Mouse (Mus musculus) neural tube, embryonic 11.5 days (tissue): Measurements from ENCODE around the gene Neb. TPM values are rescaled to one million over a fixed set of nuclear protein-coding genes. Genes with fewer than 3 reads are reported as not detected.

Experiments
- ATAC-seq: fragments of 200-750 bp; cut with Nextera tagmentation; 2 replicates; pipeline ENCODE4 v1.8.0; 2017; ENCODE audit warnings: moderate number of reproducible peaks, mild to moderate bottlenecking, moderate TSS enrichment, moderate library complexity; ENCODE audit not compliant: insufficient read depth, low FRiP score, low TSS enrichment
- DNase-seq: peaks from one replicate; pipeline ENCODE4 v3.0.0-alpha.2; 2015; ENCODE audit warnings: low spot score
- H3K27ac ChIP-seq: fragments of 300-500 bp; sonication (generic); 2 replicates; pipeline ENCODE4 v1.5.1; 2014; ENCODE audit warnings: low read depth, mild to moderate bottlenecking, low read length
- H3K27me3 ChIP-seq: fragments of 300-500 bp; sonication (generic); 2 replicates; pipeline ENCODE4 v1.6.1; 2014; ENCODE audit warnings: mild to moderate bottlenecking, low read length, mixed read lengths; ENCODE audit not compliant: control insufficient read depth, insufficient read depth
- H3K36me3 ChIP-seq: fragments of 300-500 bp; sonication (generic); 2 replicates; pipeline ENCODE4 v1.6.1; 2014; ENCODE audit warnings: mild to moderate bottlenecking, low read length, moderate library complexity, mixed read lengths; ENCODE audit not compliant: control insufficient read depth, insufficient read depth
- H3K4me1 ChIP-seq: fragments of 300-500 bp; sonication (generic); 2 replicates; pipeline ENCODE4 v1.6.1; 2014; ENCODE audit warnings: low read length, mixed read lengths; ENCODE audit not compliant: control insufficient read depth, insufficient read depth
- H3K4me2 ChIP-seq: fragments of 300-500 bp; sonication (generic); 2 replicates; pipeline ENCODE4 v1.6.1; 2014; ENCODE audit warnings: low read depth, mild to moderate bottlenecking, moderate library complexity
- H3K4me3 ChIP-seq: fragments of 300-500 bp; sonication (generic); 2 replicates; pipeline ENCODE4 v1.5.1; 2014; ENCODE audit warnings: low read depth, low read length
- H3K9ac ChIP-seq: fragments of 300-500 bp; sonication (generic); 2 replicates; pipeline ENCODE4 v1.6.1; 2014; ENCODE audit warnings: mild to moderate bottlenecking, low read length
- H3K9me3 ChIP-seq: fragments of 300-500 bp; sonication (generic); 2 replicates; pipeline ENCODE4 v1.6.1; 2016; ENCODE audit warnings: low read length; ENCODE audit not compliant: control insufficient read depth
- WGBS: fragments of 180-500 bp; shearing (Covaris S2); extraction: QIAGEN DNeasy Blood & Tissue Kit; methylation state at CpG from one replicate; pipeline ENCODE4 v1.1.7; 2014; 5-methylcytosine and 5-hydroxymethylcytosine counted together
- polyA plus RNA-seq: library from polyadenylated mRNA; unstranded; fragments of >200 nt; fragmentation: Nextera tagmentation; extraction: Ambion mirVana; gene quantifications from 2 replicates; pipeline ENCODE4 v1.2.1, GENCODE M21; 2014

Gene Neb
- polyA plus RNA-seq, 1 experiment from 2014 or later: 16.7 TPM

- no peaks in the 10 kb centered on the region for H3K27me3 ChIP-seq
- H3K4me1 ChIP-seq: 0 out of 2 replicates have a peak, but pooled peaks cover 2% of the 10 kb centered on the region
- no peak overlapping the region for H3K4me2 ChIP-seq
- DNase-seq (no peak), ATAC-seq (no peak)
- H3K4me3 ChIP-seq: no peak overlapping the region
- no peak overlapping the region for H3K9ac ChIP-seq
- peaks cover 2% of the 10 kb centered on the region; the same call in 1 of the 2 replicates for H3K36me3 ChIP-seq
- H3K27ac ChIP-seq: no peak overlapping the region
- H3K9me3 ChIP-seq: no peaks in the 10 kb centered on the region
- WGBS: 80% methylated on average over 6 of the region's 6 CpGs
These were observed 42.9 kb upstream of the Neb start for GRCm38 (mm10) chr2:52421197-52421596.

DNA sequence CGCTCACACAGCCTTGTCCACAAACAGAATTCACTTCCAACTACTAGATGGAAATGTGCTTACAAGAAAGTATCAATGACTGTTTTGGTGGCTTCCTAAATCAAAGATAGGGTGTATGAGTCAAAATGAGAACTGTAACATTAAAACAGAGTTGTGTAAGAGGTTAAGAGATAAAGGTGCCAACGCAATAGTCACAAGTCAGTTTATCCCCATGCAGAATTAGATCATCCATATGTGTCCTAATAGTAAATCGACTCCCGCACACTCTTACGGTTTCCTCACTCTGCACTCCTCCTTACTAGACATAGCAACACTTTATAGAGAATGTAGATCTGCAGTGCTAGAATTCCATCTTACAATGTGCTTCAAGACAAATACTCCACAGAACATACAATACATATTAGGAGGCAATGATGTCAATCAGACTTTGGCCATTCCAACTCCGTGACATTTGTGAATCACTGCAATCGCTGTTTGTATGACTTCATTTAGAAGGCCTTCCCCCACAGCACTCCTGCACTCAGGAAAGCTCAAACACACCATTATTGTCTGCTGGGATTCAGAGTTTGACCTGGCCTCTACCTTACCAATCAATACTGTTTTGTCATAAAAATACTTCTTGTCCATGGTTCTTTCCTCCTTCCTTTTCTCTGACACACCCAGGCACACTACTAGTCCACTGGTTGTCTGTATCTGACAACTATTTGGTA, 41.9 kb upstream of the Neb start:
- Histone ChIP-seq H3K4me1 (0 out of 2 replicates have a peak, but pooled peaks cover 2% of the 10 kb centered on the region), H3K27ac (no peak overlapping the region), H3K36me3 (peaks cover 9% of the 10 kb centered on the region), H3K9me3 (0 out of 2 replicates have a peak, but pooled peaks cover 3% of the 10 kb centered on the region), H3K9ac (no peak overlapping the region), H3K27me3 (no peaks in the 10 kb centered on the region), H3K4me3 (no peak overlapping the region), H3K4me2 (no peak overlapping the region)
- 93% methylated on average over 7 of the region's 7 CpGs for WGBS
- no peak for ATAC-seq
- no peak for DNase-seq

DNA sequence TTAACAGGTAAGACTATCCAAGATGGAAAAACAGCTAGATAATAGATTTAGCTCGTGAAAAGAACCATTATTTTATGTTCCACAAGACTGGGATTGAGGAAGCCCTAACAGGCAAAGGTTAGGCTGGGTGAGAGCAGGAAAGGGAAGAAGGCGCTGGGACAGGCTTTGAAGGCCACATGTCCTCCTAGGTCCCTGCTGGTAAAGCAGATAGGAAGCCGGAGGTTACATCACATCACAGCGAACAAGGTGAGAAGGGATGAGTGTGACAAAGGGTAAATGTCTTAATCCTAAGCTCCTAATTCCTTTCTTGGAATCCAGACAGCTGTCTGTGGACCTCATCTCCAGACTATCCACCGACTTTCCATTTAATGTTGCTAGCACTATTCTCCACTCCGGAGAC, 41.0 kb upstream of the Neb start:
- DNase-seq (no peak), ATAC-seq (no peak)
- Histone ChIP-seq H3K9me3 (0 out of 2 replicates have a peak, but pooled peaks cover 3% of the 10 kb centered on the region), H3K4me2 (no peak overlapping the region), H3K4me1 (0 out of 2 replicates have a peak, but pooled peaks cover 2% of the 10 kb centered on the region), H3K27ac (no peak overlapping the region), H3K36me3 (peaks cover 9% of the 10 kb centered on the region), H3K9ac (no peak overlapping the region), H3K4me3 (no peak overlapping the region), H3K27me3 (no peaks in the 10 kb centered on the region)
- WGBS: 86% methylated on average over 6 of the region's 6 CpGs

- DNase-seq (no peak), ATAC-seq (no peak)
- Histone ChIP-seq H3K4me2 (no peak overlapping the region), H3K27ac (no peak overlapping the region), H3K4me1 (no peaks in the 10 kb centered on the region), H3K36me3 (peaks cover 37% of the 10 kb centered on the region), H3K9ac (no peak overlapping the region), H3K9me3 (peaks cover 11% of the 10 kb centered on the region), H3K27me3 (no peaks in the 10 kb centered on the region), H3K4me3 (no peak overlapping the region)
- 95% methylated on average over 5 of the region's 5 CpGs for WGBS
These were observed 34.3 kb upstream of the Neb start for GRCm38 (mm10) chr2:52412524-52413037.

- Histone ChIP-seq H3K9ac (no peak overlapping the region), H3K27me3 (no peaks in the 10 kb centered on the region), H3K9me3 (peaks cover 9% of the 10 kb centered on the region), H3K4me3 (no peak overlapping the region), H3K4me2 (no peak overlapping the region), H3K36me3 (peaks cover 29% of the 10 kb centered on the region), H3K4me1 (no peaks in the 10 kb centered on the region), H3K27ac (no peak overlapping the region)
- WGBS: 91% methylated on average over 1 of the region's 1 CpGs
- ATAC-seq: no peak
- DNase-seq: no peak
These were observed 28.2 kb upstream of the Neb start for GRCm38 (mm10) chr2:52406480-52406879.

GRCm38 (mm10) chr2:52405238-52405637, 27.0 kb upstream of the Neb start:
- no peak overlapping the region for H3K4me3 ChIP-seq
- DNase-seq (no peak), ATAC-seq (no peak)
- no peak overlapping the region for H3K9ac ChIP-seq
- peaks cover 18% of the 10 kb centered on the region for H3K36me3 ChIP-seq
- 97% methylated on average over 5 of the region's 5 CpGs for WGBS
- no peak overlapping the region for H3K4me2 ChIP-seq
- H3K27ac ChIP-seq: no peak overlapping the region
- no peaks in the 10 kb centered on the region for H3K4me1 ChIP-seq
- no peaks in the 10 kb centered on the region for H3K27me3 ChIP-seq
- peaks cover 2% of the 10 kb centered on the region for H3K9me3 ChIP-seq

DNA sequence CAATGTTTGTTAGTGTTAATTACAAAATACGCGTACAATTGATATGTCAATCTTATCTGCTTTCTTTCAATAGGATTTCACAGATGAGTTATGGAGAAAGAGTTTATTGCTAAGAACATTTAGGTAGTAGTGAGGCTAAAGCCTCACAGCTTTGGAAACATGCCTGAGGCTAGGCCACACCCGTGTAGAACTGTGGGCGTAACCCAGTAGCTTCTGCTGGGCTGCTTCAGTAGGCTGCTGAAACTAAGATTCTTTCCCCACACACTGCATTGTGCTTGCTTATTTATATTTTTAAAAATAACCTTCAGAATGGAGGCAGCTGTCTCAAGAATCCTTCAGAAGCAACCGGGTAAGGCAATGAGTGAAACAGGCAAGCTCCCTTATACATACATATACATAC, 16.3 kb upstream of the Neb start:
- no peak for ATAC-seq
- Histone ChIP-seq H3K4me2 (no peak overlapping the region), H3K9me3 (no peaks in the 10 kb centered on the region), H3K27ac (no peak overlapping the region), H3K4me3 (no peak overlapping the region), H3K9ac (no peak overlapping the region), H3K36me3 (no peaks in the 10 kb centered on the region), H3K4me1 (no peaks in the 10 kb centered on the region), H3K27me3 (no peaks in the 10 kb centered on the region)
- WGBS: 92% methylated on average over 5 of the region's 5 CpGs
- no peak for DNase-seq

GRCm38 (mm10) chr2:52390415-52390975, 12.2 kb upstream of the Neb start:
- WGBS: 53% methylated on average over 2 of the region's 2 CpGs
- H3K36me3 ChIP-seq: no peaks in the 10 kb centered on the region

GRCm38 (mm10) chr2:52389975-52390374, 11.7 kb upstream of the Neb start:
- Histone ChIP-seq H3K4me2 (no peak overlapping the region), H3K27ac (no peak overlapping the region), H3K4me3 (no peak overlapping the region), H3K36me3 (no peaks in the 10 kb centered on the region), H3K9ac (no peak overlapping the region), H3K27me3 (no peaks in the 10 kb centered on the region), H3K4me1 (no peaks in the 10 kb centered on the region), H3K9me3 (no peaks in the 10 kb centered on the region)
- WGBS: 67% methylated on average over 3 of the region's 3 CpGs
- ATAC-seq (no peak), DNase-seq (no peak)

More at GRCm38 (mm10) chr2:52390415-52390975, 12.2 kb upstream of the Neb start:
- H3K9me3 ChIP-seq: no peaks in the 10 kb centered on the region
- DNase-seq (no peak), ATAC-seq (no peak)
- H3K27ac ChIP-seq: no peak overlapping the region
- no peak overlapping the region for H3K4me3 ChIP-seq
- no peak overlapping the region for H3K4me2 ChIP-seq
- no peaks in the 10 kb centered on the region for H3K27me3 ChIP-seq
- H3K4me1 ChIP-seq: no peaks in the 10 kb centered on the region
- no peak overlapping the region for H3K9ac ChIP-seq
